Mouse (Mus musculus): ENCODE data around the gene Lsm12.

DNA sequence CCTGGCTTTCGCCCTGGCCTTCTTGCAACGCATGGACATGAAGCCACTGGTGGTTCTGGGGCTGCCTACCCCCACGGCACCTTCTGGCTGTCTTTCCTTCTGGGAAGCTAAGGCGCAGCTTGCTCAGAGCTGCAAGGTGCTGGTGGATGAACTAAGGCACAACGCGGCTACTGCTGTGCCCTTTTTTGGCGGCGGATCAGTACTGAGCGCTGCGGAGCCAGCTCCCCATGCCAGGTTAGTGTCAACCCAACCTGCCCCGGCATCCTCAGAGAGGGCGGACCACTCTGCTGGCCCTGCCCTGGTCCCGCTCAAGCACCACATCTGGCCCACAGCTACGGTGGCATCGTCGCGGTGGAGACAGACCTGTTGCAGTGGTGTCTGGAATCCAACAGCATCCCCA lies 38.6 kb downstream of the Lsm12 start:
- no peak for TF ChIP-seq CTCF (IDR thresholded peaks at IDR 0.05)
- TF ChIP-seq EP300 (IDR thresholded peaks at IDR 0.05) = no peak

All from lung, postnatal 0 days (tissue).